Mouse (Mus musculus) brain, embryonic 14.5 days (tissue): ENCODE measurements around the gene Abcc1.

Experiments
- CTCF ChIP-seq: fragments of 200-500 bp; IDR thresholded peaks from 2 replicates; pipeline ENCODE4 v1.5.1; 2012; ENCODE audit warnings: inconsistent platforms, mild to moderate bottlenecking, moderate library complexity, borderline replicate concordance; ENCODE audit not compliant: insufficient read depth, insufficient read length; ENCODE audit errors: extremely low read depth
- POLR2A ChIP-seq: fragments of 200-500 bp; IDR thresholded peaks from 2 replicates; pipeline ENCODE4 v1.6.1; 2012; ENCODE audit warnings: mild to moderate bottlenecking, inconsistent platforms, borderline replicate concordance; ENCODE audit not compliant: poor library complexity, insufficient read depth, insufficient read length, severe bottlenecking; ENCODE audit errors: extremely low read depth

- TF ChIP-seq POLR2A (no peak), CTCF (no peak)
These were observed 2.8 kb upstream of the Abcc1 start for GRCm38 (mm10) chr16:14358531-14358930.
